Mouse (Mus musculus): Measurements from ENCODE around the gene Amh. TPM values are rescaled to one million over a fixed set of nuclear protein-coding genes. Genes with fewer than 3 reads are reported as not detected.

The Amh gene
- polyA plus RNA-seq, 1 experiment = 1.3 TPM

DNA sequence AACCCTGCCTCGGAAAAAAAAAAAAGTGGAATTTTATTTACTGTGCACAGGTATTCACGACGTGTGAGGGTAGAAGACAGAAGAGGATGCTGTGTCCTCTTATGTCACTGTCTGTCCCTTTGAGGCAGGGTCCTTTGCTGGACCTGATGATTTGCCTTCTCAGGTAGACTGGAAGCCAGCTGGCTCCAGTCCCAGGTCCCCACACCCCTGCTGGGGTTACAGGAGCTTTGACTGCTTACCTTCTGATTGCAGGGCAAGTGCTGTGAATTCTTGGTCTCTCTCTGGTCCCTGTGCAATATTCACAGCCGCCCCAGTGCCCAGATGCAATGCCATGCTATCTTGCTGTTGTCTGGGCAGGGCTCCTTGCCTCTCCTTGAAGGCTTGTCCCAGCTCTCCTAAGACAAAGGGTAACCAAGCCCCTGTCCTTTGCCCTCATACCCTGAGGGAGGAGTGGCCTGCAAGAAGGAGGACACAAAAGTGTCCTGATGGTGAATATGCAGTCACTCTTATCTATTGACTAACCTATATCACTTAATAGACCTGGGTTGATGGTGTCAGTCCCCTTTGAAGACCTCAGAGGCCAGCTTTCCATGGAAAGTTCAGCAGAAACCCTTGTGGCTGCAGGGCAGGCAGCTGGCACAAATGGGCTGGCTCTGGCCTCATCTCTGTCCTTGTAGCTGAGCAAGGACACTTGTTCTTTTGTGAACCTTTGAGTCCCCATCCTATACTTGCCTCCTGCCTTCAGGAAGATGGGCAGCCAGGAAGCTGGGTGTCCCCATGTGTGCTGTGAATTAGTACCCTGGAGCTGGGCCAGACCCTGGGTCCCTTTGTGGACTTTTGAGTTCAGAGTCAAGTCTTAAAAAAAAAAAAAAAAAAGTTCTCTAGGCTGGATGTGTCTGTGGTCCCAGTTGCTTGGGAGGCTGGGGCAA lies 44.2 kb upstream of the Amh start:
- 92% methylated on average over 4 of the region's 4 CpGs for WGBS
- Histone ChIP-seq H3K27ac (ENCODE audit: insufficient read depth, low read length) (no peak overlapping the region), H3K4me3 (ENCODE audit: extremely low read depth, insufficient read depth, insufficient read length) (no peak overlapping the region), H3K4me1 (ENCODE audit: control insufficient read depth, insufficient read depth, insufficient read length) (peaks cover 17% of the 10 kb centered on the region; the same call in 1 of the 2 replicates), H3K27me3 (ENCODE audit: control insufficient read depth, insufficient read depth, low read length) (no peaks in the 10 kb centered on the region), H3K36me3 (ENCODE audit: control insufficient read depth, insufficient read depth, low read length) (peaks cover 4% of the 10 kb centered on the region; the same call in 1 of the 2 replicates)
- DNase-seq (ENCODE audit: low read depth in 1 of 2, low spot score in 2 of 2) = no peak
- TF ChIP-seq CTCF (IDR thresholded peaks at IDR 0.05; ENCODE audit: extremely low read depth, insufficient read depth, insufficient read length, insufficient replicate concordance) (no peak), POLR2A (IDR thresholded peaks at IDR 0.05; ENCODE audit: low read depth, low read length) (no peak)

DNA sequence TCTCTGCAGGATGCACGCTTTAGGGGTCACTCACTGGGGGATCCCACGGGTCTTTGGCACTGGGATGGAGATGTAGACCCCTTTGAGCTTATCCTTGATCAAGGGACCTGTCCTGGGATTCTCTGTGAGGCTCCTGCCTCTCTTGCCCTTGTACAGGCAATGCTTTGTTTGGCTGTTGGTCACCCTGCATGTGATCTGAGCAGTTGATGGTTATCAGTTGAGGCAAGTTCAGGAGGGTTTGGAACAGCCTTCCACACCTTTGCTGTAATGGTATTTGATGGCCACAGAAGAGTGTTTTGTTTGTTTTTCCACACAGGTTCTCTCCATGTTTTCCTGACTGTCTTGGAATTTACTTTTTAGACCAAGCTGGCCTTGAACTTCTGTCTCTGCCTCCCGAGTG lies 43.2 kb upstream of the Amh start:
- peaks cover 7% of the 10 kb centered on the region; the same call in 1 of the 2 replicates for H3K4me1 ChIP-seq (ENCODE audit: control insufficient read depth, insufficient read depth, insufficient read length)
- H3K27ac ChIP-seq (ENCODE audit: insufficient read depth, low read length) = no peak overlapping the region
- WGBS = 75% methylated on average over 3 of the region's 3 CpGs
- TF ChIP-seq POLR2A (IDR thresholded peaks at IDR 0.05; ENCODE audit: low read depth, low read length) = no peak
- TF ChIP-seq CTCF (IDR thresholded peaks at IDR 0.05; ENCODE audit: extremely low read depth, insufficient read depth, insufficient read length, insufficient replicate concordance) = no peak
- no peak overlapping the region for H3K4me3 ChIP-seq (ENCODE audit: extremely low read depth, insufficient read depth, insufficient read length)
- no peaks in the 10 kb centered on the region for H3K27me3 ChIP-seq (ENCODE audit: control insufficient read depth, insufficient read depth, low read length)
- DNase-seq (ENCODE audit: low read depth in 1 of 2, low spot score in 2 of 2) = no peak
- H3K36me3 ChIP-seq (ENCODE audit: control insufficient read depth, insufficient read depth, low read length) = peaks cover 5% of the 10 kb centered on the region; the same call in 1 of the 2 replicates

DNA sequence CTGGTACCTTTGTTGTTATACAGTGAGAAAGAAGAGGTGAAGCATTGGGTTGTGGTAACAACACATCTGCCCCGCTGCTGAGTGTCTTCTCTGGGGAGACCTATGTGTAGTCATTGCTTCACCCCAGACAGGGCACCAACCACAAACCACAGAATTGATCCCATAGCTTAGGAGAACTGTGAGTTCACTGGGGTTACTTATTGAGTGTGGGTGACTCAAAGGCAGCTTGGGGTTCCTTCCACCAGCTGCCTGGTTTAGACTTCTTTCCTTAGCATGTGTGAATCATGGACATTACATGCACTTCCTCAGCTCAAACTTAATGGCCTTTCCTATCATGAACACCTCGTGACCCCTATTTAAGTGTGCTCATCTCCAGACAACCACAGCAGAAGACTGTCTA lies 41.5 kb upstream of the Amh start:
- no peak for DNase-seq (ENCODE audit: low read depth in 1 of 2, low spot score in 2 of 2)
- Histone ChIP-seq H3K4me3 (ENCODE audit: extremely low read depth, insufficient read depth, insufficient read length) (no peak overlapping the region), H3K27me3 (ENCODE audit: control insufficient read depth, insufficient read depth, low read length) (no peaks in the 10 kb centered on the region), H3K27ac (ENCODE audit: insufficient read depth, low read length) (no peak overlapping the region), H3K36me3 (ENCODE audit: control insufficient read depth, insufficient read depth, low read length) (peaks cover 11% of the 10 kb centered on the region), H3K4me1 (ENCODE audit: control insufficient read depth, insufficient read depth, insufficient read length) (no peaks in the 10 kb centered on the region; the same call in 1 of the 2 replicates)
- WGBS = 43% methylated on average over 2 of the region's 2 CpGs
- TF ChIP-seq CTCF (IDR thresholded peaks at IDR 0.05; ENCODE audit: extremely low read depth, insufficient read depth, insufficient read length, insufficient replicate concordance) (no peak), POLR2A (IDR thresholded peaks at IDR 0.05; ENCODE audit: low read depth, low read length) (no peak)

DNA sequence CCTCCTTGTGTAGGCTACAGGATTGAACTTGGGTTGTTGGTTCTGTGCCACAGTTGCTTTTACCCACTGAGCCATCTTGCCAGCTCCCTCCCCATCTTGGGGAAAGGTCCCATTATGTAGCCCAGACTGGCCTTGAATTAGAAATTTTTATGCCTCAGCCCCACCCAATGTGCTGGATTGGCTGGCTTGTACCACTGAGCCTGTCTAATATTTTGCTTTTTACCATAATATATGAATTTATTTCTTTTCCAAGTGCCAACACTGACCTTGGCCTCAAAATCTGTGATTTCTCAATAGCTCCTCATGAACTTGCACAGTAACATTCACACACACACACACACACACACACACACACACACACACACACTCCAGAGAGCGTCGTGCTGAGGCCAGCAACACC lies 39.3 kb upstream of the Amh start:
- 97% methylated on average over 2 of the region's 2 CpGs for WGBS
- no peak for TF ChIP-seq POLR2A (IDR thresholded peaks at IDR 0.05; ENCODE audit: low read depth, low read length)
- TF ChIP-seq CTCF (IDR thresholded peaks at IDR 0.05; ENCODE audit: extremely low read depth, insufficient read depth, insufficient read length, insufficient replicate concordance) = no peak
- no peak for DNase-seq (ENCODE audit: low read depth in 1 of 2, low spot score in 2 of 2)
- H3K4me3 ChIP-seq (ENCODE audit: extremely low read depth, insufficient read depth, insufficient read length) = no peak overlapping the region
- peaks cover 17% of the 10 kb centered on the region for H3K36me3 ChIP-seq (ENCODE audit: control insufficient read depth, insufficient read depth, low read length)
- H3K4me1 ChIP-seq (ENCODE audit: control insufficient read depth, insufficient read depth, insufficient read length) = no peaks in the 10 kb centered on the region; the same call in 1 of the 2 replicates
- H3K27me3 ChIP-seq (ENCODE audit: control insufficient read depth, insufficient read depth, low read length) = no peaks in the 10 kb centered on the region
- no peak overlapping the region for H3K27ac ChIP-seq (ENCODE audit: insufficient read depth, low read length)

DNA sequence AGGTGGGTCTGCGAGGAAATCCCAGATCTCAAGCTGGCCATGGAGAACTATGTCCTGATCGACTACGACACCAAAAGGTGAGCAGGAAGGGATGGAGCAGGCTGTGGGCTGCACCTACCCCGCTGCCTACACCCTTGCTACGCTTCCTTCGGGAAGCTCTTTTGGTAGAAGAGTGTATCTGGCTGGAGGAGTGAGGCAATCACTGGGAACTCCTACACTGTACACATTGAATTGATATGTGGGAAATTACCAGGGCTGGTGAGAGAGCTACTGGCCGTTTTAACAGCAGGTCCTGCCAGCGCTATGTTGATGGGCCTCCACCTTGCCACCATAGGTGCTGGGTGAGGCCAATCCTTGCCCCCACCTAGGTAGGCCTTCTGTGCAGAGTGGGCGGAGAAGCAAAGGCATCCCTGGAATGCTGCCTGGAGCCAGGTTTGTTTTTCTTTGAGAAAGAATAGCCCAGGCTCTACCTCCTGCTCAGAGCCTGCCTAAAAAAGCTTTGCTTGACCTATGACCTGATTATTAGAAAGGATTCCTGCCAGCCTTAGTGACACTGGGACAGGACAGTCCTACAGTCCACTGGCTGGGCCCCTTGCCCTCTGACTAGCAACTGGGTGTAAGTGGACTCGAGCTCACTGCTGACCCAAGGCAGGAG lies 38.8 kb upstream of the Amh start:
- no peaks in the 10 kb centered on the region for H3K27me3 ChIP-seq (ENCODE audit: control insufficient read depth, insufficient read depth, low read length)
- WGBS = 93% methylated on average over 10 of the region's 10 CpGs
- DNase-seq (ENCODE audit: low read depth in 1 of 2, low spot score in 2 of 2) = no peak
- H3K4me3 ChIP-seq (ENCODE audit: extremely low read depth, insufficient read depth, insufficient read length) = no peak overlapping the region
- peaks cover 19% of the 10 kb centered on the region for H3K36me3 ChIP-seq (ENCODE audit: control insufficient read depth, insufficient read depth, low read length)
- no peaks in the 10 kb centered on the region; the same call in 1 of the 2 replicates for H3K4me1 ChIP-seq (ENCODE audit: control insufficient read depth, insufficient read depth, insufficient read length)
- TF ChIP-seq POLR2A (IDR thresholded peaks at IDR 0.05; ENCODE audit: low read depth, low read length) (no peak), CTCF (IDR thresholded peaks at IDR 0.05; ENCODE audit: extremely low read depth, insufficient read depth, insufficient read length, insufficient replicate concordance) (no peak)
- no peak overlapping the region for H3K27ac ChIP-seq (ENCODE audit: insufficient read depth, low read length)

DNA sequence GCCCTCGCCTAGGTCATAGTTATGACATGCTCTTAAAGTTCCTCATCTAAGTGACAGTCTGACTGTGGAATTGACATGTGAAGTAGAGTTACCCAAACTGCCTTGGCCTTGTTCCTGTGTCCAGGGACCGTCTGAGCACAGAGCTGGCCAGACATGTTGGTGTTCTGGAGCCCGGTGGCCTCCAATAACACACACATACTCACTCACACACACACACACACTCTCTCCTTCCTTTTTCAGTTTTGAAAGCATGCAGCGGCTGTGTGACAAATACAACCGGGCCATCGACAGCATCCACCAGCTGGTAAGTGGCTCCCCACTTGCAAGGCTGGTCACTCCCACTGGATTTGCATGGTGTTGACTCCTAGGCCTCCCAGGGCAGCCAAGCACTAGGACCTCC lies 36.7 kb upstream of the Amh start:
- DNase-seq (ENCODE audit: low read depth in 1 of 2, low spot score in 2 of 2) = no peak
- no peaks in the 10 kb centered on the region for H3K27me3 ChIP-seq (ENCODE audit: control insufficient read depth, insufficient read depth, low read length)
- 96% methylated on average over 6 of the region's 6 CpGs for WGBS
- TF ChIP-seq POLR2A (IDR thresholded peaks at IDR 0.05; ENCODE audit: low read depth, low read length) (no peak), CTCF (IDR thresholded peaks at IDR 0.05; ENCODE audit: extremely low read depth, insufficient read depth, insufficient read length, insufficient replicate concordance) (no peak)
- no peaks in the 10 kb centered on the region; the same call in 1 of the 2 replicates for H3K4me1 ChIP-seq (ENCODE audit: control insufficient read depth, insufficient read depth, insufficient read length)
- no peak overlapping the region for H3K4me3 ChIP-seq (ENCODE audit: extremely low read depth, insufficient read depth, insufficient read length)
- H3K36me3 ChIP-seq (ENCODE audit: control insufficient read depth, insufficient read depth, low read length) = peaks cover 29% of the 10 kb centered on the region
- no peak overlapping the region for H3K27ac ChIP-seq (ENCODE audit: insufficient read depth, low read length)

Measured in spleen, adult 2 months (tissue).